Mouse (Mus musculus) lung, adult 2 months (tissue): Measurements from ENCODE around the gene Gga1. TPM values are rescaled to one million over a fixed set of nuclear protein-coding genes. Genes with fewer than 3 reads are reported as not detected.

Source experiments
- DNase-seq: peaks from one replicate; pipeline ENCODE4 v3.0.0; 2022
- H3K4me1 ChIP-seq: fragments of 200-500 bp; 2 replicates; pipeline ENCODE4 v1.6.1; 2011; ENCODE audit warnings: low read length; ENCODE audit not compliant: control insufficient read depth, insufficient read depth
- H3K4me3 ChIP-seq: fragments of 200-500 bp; replicated peaks from 2 replicates; pipeline ENCODE3; 2011; ENCODE audit warnings: low read depth, mild to moderate bottlenecking, control low read depth, low read length; ENCODE audit errors: extremely low read depth
- CTCF ChIP-seq: fragments of 200-500 bp; IDR thresholded peaks from 2 replicates; pipeline ENCODE4 v1.5.1; 2011; ENCODE audit warnings: mild to moderate bottlenecking, low read length, control low read depth; ENCODE audit not compliant: insufficient read depth
- POLR2A ChIP-seq: fragments of 200-500 bp; IDR thresholded peaks from 2 replicates; pipeline ENCODE4 v1.6.1; 2011; ENCODE audit warnings: low read depth, mild to moderate bottlenecking, control low read depth, low read length, borderline replicate concordance; ENCODE audit errors: extremely low read depth
- WGBS: fragments of 180-500 bp; shearing (Covaris S2); methylation state at CpG from one replicate; pipeline ENCODE4 v1.1.7; 2018; 5-methylcytosine and 5-hydroxymethylcytosine counted together
- polyA plus RNA-seq: library from polyadenylated mRNA; depleted of rRNA; stranded (reverse); fragments of >200 nt; gene quantifications from 2 replicates; pipeline ENCODE4 v1.2.3, GENCODE M21; 2012; rRNA removed

The Gga1 gene
- polyA plus RNA-seq, 1 experiment, result 113 TPM

DNA sequence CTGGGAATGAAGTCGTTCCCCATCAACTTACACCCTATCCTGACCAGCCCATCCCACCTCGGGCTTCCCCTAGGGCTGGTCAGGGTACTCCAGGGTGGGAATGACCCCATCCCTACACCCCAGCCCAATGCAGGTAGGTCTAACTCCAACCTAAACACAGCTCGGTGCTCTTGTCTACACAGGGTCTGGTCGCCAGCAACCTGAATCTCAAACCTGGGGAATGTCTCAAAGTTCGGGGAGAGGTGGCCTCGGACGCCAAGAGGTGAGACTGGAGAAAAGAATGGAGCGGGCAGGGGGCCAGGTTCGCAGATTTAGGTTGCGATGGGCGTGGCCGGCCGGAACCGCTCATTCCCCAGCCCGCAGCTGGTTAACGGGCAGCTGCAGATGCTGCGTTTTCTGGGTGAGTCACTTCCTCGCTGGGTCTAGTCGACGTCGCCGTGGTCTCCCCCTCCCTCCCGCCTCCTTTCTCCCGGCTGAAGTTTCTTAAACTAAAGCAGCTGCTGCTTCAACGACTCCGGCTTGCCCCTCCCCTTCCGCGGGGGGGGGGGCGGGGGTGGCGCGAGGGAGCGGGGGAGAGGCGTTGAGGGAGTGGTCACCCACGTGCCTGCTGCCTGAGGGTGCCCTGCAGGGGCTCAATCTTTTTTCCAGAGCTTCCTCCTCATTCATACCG, 50.9 kb downstream of the Gga1 start:
- peak overlapping the region; percentile 65 for H3K4me3 ChIP-seq
- under 1% methylated on average over 33 of the region's 35 CpGs for WGBS
- TF ChIP-seq CTCF (no peak), POLR2A (peak; percentile 52; the same call in 1 of the 2 replicates)
- H3K4me1 ChIP-seq, result peaks cover 6% of the 10 kb centered on the region
- DNase-seq, result peak; percentile 50

DNA sequence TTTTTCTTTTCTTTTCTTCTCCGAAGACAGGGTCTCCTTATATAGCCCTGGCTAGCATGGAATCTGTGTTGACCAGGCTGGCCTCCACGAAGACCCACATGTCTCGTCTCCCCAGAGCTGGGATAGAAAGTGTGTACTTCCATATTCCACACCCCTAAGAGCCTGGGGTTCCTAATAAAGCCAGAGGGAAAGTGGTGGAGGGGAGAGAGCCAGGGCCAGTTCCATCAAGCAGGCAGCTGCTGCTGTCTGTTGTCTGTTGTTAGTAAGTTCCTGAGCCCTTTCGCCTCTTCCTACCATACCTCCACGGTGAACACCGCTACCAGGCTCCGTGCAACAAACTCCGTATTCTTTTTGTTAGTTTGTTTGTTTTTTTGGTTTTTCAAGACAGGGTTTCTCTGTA, 51.5 kb downstream of the Gga1 start:
- H3K4me3 ChIP-seq, result no peak overlapping the region
- no peak for DNase-seq
- TF ChIP-seq POLR2A (no peak), CTCF (no peak)
- WGBS, result 43% methylated on average over 8 of the region's 8 CpGs
- H3K4me1 ChIP-seq, result peaks cover 6% of the 10 kb centered on the region

DNA sequence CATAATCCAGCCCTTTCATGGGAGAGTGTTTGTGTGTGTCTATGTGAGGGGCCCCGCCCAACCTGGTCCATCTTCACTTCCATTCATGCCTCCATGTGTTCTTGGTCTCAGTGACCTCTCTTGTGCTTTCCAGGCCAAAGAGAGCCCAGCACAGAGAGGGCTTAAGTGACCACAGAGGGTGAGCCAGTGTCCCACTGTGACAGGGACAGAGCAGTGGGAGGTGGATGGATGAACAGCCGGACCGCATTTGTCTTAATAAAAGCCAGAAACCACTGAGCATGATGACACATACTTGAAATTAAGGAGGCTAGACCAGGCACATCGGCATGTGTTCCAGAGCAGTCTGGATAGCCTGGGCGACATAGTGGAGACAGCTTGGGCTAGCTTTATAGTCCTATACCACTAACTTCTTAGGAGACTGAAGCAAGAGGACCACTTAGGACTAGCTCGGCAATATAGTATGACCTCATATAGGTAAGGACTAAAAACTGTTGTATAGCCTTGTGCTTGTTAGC, 53.3 kb downstream of the Gga1 start:
- 92% methylated on average over 6 of the region's 6 CpGs for WGBS
- no peak for DNase-seq
- TF ChIP-seq POLR2A (no peak), CTCF (no peak)
- no peak overlapping the region for H3K4me3 ChIP-seq
- peaks cover 6% of the 10 kb centered on the region for H3K4me1 ChIP-seq

DNA sequence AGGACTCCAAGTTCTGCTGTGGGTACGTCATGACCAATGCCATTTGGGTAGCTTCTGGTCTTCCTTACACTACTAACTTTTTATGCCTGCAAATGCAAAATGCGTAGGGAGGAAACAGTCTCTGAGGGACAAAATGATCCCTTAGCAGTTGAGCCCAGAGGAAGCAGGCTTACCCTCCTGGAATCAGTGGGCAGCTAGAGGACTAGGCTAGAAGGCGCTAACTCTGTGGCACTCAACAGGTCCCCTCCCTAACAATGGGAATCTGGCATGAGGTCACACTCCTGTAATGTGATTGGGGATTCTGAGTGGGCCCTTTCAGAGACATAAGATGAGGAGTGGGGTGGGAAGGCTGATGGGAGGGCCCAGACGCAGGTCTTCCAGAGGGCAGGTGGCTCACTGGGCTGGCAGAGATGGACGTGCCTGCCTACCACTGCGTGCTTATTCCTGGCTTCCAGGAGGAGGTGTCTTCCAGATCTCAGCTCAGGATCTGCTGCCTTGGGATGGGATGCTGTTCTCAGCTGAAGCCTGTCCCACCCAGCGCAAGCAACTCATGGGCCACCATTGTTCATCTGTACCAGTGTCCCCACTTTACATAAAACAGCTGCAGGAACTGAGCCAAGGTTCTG, 53.9 kb downstream of the Gga1 start:
- WGBS, result 83% methylated on average over 7 of the region's 7 CpGs
- no peak for DNase-seq
- no peak for TF ChIP-seq POLR2A
- TF ChIP-seq CTCF, result no peak
- Histone ChIP-seq H3K4me1 (peaks cover 8% of the 10 kb centered on the region), H3K4me3 (no peak overlapping the region)

DNA sequence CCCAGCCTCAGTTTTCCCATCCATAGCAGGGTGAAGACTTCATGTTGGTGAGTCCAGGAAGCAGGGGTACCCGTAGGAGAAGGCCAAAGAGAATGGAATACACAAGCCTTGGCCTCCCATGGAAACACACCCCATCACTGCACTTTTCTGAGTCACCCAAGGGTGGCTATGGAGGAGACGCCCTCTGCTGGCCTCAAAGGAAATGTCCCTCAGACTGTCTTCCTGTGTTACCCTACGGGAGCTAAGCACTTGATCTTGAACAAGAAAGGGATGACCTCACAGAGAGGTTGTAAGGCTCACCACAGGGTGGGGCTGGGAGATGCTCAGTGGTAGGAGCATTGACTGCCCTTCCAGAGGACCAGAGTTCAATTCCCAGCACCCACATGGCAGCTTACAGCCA, 54.6 kb downstream of the Gga1 start:
- 4% methylated on average over 3 of the region's 3 CpGs for WGBS
- Histone ChIP-seq H3K4me3 (no peak overlapping the region), H3K4me1 (peaks cover 8% of the 10 kb centered on the region)
- no peak for DNase-seq
- TF ChIP-seq POLR2A, result no peak
- TF ChIP-seq CTCF, result peak; percentile 79

DNA sequence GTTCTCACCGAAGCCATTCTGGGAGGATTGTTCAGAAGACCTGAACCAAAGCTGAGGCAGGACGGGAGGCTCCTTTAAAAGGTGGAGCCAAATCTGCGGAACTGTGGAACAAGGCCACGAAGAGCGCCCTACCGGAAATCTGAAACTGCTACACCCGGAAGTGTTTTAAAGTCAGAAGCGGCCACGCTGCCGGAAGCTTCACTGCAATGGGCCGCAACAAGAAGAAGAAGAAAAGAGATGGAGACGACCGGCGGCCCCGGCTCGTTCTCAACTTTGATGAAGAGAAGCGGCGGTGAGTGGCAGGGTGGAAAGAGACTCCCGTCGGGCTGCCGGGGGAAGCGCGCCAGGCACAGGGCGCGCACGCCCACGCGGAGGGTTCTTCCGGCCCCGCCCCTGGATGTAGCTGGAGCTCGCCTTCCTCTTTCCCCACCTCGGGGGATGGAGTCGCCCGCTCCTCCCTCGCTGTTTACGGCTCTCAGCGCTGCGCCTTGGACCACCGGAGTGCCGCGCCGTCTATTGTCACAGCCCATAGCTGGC, 57.9 kb downstream of the Gga1 start, which contains the start of gene Nol12:
TSS of gene Nol12 (plus strand) at position 150 of the 537 bp plus-strand sequence.
- TF ChIP-seq POLR2A (peak; percentile 79; the same call in 1 of the 2 replicates), CTCF (no peak)
- H3K4me3 ChIP-seq, result peak within 1 kb of the TSS; percentile 83
- under 1% methylated on average over 42 of the region's 42 CpGs for WGBS
- H3K4me1 ChIP-seq, result 0 out of 2 replicates have a peak, but pooled peaks cover 2% of the 10 kb centered on the region
- peak; percentile 79 for DNase-seq

DNA sequence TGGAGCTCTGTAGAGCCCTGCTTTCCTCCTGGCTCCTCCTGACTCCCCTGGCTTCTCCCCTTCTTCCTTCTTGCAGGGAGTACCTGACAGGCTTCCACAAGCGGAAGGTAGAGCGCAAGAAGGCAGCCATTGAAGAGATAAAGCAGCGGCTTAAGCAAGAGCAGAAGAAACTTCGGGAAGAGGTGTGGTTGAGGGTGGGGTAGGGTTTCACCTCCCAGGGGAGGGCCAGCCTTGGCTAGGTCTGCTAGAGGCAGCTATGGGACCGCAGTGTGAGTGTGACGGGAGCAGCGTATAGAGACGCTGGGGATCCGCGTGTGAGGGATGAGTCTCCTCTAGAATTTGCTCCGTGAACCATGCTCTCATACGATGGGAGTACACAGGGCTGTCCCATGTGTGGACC, 59.4 kb downstream of the Gga1 start:
- DNase-seq, result no peak
- TF ChIP-seq CTCF (no peak), POLR2A (no peak)
- WGBS, result 87% methylated on average over 12 of the region's 12 CpGs
- no peak overlapping the region for H3K4me3 ChIP-seq
- H3K4me1 ChIP-seq, result 0 out of 2 replicates have a peak, but pooled peaks cover 2% of the 10 kb centered on the region

DNA sequence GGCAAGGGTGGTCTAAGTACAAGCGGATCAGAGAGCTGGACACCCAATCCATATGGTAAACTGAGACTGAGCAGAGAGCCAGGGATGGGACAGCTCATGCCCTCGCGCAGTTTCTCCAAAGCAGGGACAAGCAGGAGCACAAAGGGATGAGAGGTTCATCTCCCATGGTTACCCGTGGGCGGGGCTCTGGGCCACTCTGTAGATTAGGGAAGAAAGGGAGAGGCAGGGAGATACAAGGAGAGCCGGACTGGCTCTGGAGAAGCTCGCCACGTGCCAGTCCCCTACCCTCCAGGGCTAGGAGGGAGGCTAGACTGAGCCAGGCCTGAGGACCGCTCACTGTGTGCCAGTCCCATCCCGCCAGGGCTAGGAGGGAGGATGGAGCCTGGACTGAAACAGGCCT, 60.3 kb downstream of the Gga1 start:
- DNase-seq, result no peak
- Histone ChIP-seq H3K4me1 (0 out of 2 replicates have a peak, but pooled peaks cover 2% of the 10 kb centered on the region), H3K4me3 (no peak overlapping the region)
- no peak for TF ChIP-seq CTCF
- TF ChIP-seq POLR2A, result no peak
- 86% methylated on average over 10 of the region's 10 CpGs for WGBS

DNA sequence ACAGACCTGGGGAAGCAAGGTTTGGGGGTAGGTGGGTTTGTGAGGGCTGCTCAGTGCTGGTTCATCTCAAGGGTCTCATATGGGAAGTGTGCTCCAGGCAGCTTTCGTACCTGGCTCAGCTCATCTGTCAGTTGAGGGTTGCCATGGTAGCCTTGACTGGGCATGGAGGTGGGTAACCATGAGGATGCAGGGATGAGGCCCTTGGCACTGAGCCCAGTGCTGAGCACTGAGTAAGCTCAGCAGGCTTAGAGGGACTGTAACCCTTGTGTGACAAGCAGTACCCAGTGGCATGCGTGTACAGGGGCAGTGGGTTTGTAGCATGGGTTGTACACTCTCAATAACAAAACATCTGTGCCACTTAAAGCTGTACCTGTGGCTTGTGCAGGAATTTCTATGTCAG, 61.0 kb downstream of the Gga1 start:
- WGBS, result 91% methylated on average over 2 of the region's 2 CpGs
- no peak for DNase-seq
- no peak overlapping the region for H3K4me3 ChIP-seq
- H3K4me1 ChIP-seq, result 0 out of 2 replicates have a peak, but pooled peaks cover 2% of the 10 kb centered on the region
- TF ChIP-seq POLR2A, result no peak

DNA sequence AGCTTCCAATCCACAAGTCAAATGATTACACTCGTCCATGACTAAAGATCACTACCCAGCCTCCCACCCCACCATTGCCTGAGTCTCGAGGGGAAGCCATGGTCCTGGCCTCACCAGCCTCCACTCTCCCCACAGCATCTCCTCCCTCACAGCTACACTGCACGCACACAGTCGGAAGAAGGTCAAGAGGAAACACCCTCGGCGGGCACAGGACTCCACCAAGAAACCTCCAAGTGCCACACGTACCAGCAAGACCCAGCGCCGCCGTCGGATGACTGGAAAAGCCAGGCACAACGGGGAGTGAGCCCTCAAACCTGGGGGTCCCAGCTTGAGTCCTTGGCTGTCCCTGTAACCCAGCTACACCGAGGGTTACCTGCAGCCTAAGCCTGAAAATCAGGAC, 63.3 kb downstream of the Gga1 start:
- Histone ChIP-seq H3K4me1 (0 out of 2 replicates have a peak, but pooled peaks cover 2% of the 10 kb centered on the region), H3K4me3 (no peak overlapping the region)
- WGBS, result 90% methylated on average over 13 of the region's 13 CpGs
- TF ChIP-seq CTCF (no peak), POLR2A (no peak)
- no peak for DNase-seq

DNA sequence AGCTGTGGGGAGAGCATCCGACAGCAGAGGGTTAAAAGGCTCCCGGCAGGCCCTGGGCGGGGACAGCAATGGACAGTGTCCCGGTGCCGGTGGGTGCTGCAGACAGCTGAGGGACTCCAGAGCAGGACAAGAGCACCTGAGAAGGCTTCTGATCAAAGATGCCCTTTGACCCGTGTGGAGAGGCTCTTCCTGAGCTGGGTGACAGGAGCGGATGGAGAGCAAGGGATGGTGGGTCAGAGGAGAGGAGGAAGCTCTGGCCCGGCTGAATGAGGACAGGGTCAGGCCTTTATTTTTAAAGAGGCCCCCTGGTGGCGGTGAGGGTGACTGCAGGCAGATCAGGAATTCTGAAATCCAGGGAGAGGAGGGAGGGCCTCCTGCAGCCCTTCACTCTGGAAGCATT, 65.7 kb downstream of the Gga1 start:
- DNase-seq, result peak; percentile 80
- 7% methylated on average over 9 of the region's 9 CpGs for WGBS
- Histone ChIP-seq H3K4me3 (peak overlapping the region; percentile 59), H3K4me1 (no peaks in the 10 kb centered on the region)
- TF ChIP-seq CTCF, result peak; percentile 74
- no peak for TF ChIP-seq POLR2A

Other genes with a start within 250 kb of the Gga1 start
- 0.02 and 0.09 TPM in 2 replicates for gene Elfn2, start 158.4 kb upstream of the Gga1 start, polyA plus RNA-seq
- gene Mfng, start 103.7 kb upstream of the Gga1 start, polyA plus RNA-seq, result 78.0 and 98.3 TPM in 2 replicates
- 61.5 and 73.5 TPM in 2 replicates for gene Card10, start 74.1 kb upstream of the Gga1 start, polyA plus RNA-seq
- gene Cdc42ep1, start 34.6 kb upstream of the Gga1 start, polyA plus RNA-seq, result 221 and 277 TPM in 2 replicates
- 6.0 and 7.2 TPM in 2 replicates for gene Lgals2, start 21.7 kb upstream of the Gga1 start, polyA plus RNA-seq
- 0.04 TPM in 1 of 2 replicates, not detected in the other for gene Gm49510, start 22.5 kb downstream of the Gga1 start, polyA plus RNA-seq
- gene Sh3bp1, start 22.6 kb downstream of the Gga1 start, polyA plus RNA-seq, result 77.8 and 92.6 TPM in 2 replicates
- gene Pdxp, start 36.7 kb downstream of the Gga1 start, polyA plus RNA-seq, result 3.5 and 4.2 TPM in 2 replicates
- 250 and 251 TPM in 2 replicates for gene Lgals1, start 49.5 kb downstream of the Gga1 start, polyA plus RNA-seq
- 15.2 and 16.4 TPM in 2 replicates for gene Nol12, start 57.7 kb downstream of the Gga1 start, polyA plus RNA-seq
- gene Triobp, start 70.5 kb downstream of the Gga1 start, polyA plus RNA-seq, result 49.6 and 56.3 TPM in 2 replicates
- gene H1f0, start 151.3 kb downstream of the Gga1 start, polyA plus RNA-seq, result 92.0 and 112 TPM in 2 replicates
- 1.3 and 1.8 TPM in 2 replicates for gene Galr3, start 164.7 kb downstream of the Gga1 start, polyA plus RNA-seq
- 60.7 and 67.3 TPM in 2 replicates for gene Ankrd54, start 185.7 kb downstream of the Gga1 start, polyA plus RNA-seq
- gene Eif3l, start 198.0 kb downstream of the Gga1 start, polyA plus RNA-seq, result 81.2 and 105 TPM in 2 replicates
- gene Micall1, start 231.7 kb downstream of the Gga1 start, polyA plus RNA-seq, result 31.9 and 36.1 TPM in 2 replicates